ENCODE assay signal across 8 mouse cellular contexts in genomic region chr4:91371131-91371818, GRCm38 (mm10). TPM values are rescaled to one million over a fixed set of nuclear protein-coding genes. Genes with fewer than 3 reads are reported as not detected.
DNase-seq lines count a peak whose midpoint lies in the region; ATAC-seq and TF ChIP-seq lines count a peak whose summit lies in the region.

No protein-coding gene starts in this region.

- intact Hi-C loops in left cerebral cortex, postnatal 36 days (cut with DNase I) = loop anchor here (5.0 to 10.0 kb wide), 3 partner anchors 79 to 1964 kb away; partner anchors contain the start of gene Tusc1

- WGBS in forebrain, embryonic 16.5 days = under 1% methylated on average over 72 of the region's 82 CpGs
- under 1% methylated on average over 74 of the region's 82 CpGs for WGBS in neural tube, embryonic 13.5 days
- 6% methylated on average over 82 of the region's 82 CpGs for WGBS in thymus, adult 2 months

- peak overlapping the region; percentile 89 for H3K4me3 ChIP-seq in forebrain, embryonic 16.5 days (replicated peaks; ENCODE audit: low read length)
- H3K4me3 ChIP-seq in neural tube, embryonic 13.5 days = peak overlapping the region; percentile 86
- no peak overlapping the region for H3K4me3 ChIP-seq in thymus, adult 2 months (ENCODE audit: control insufficient read depth, insufficient read depth, low read length)

- peaks cover 40% of the 10 kb centered on the region for H3K4me1 ChIP-seq in forebrain, embryonic 16.5 days (replicated peaks; ENCODE audit: control insufficient read depth, insufficient read depth, low read length)
- H3K4me1 ChIP-seq in neural tube, embryonic 13.5 days (replicated peaks) = peaks cover 60% of the 10 kb centered on the region
- no peaks in the 10 kb centered on the region for H3K4me1 ChIP-seq in thymus, adult 2 months (replicated peaks; ENCODE audit: control insufficient read depth, insufficient read depth, low read length)

- no peaks in the 10 kb centered on the region for H3K27me3 ChIP-seq in forebrain, embryonic 16.5 days (replicated peaks; ENCODE audit: control insufficient read depth, insufficient read depth, low read length)
- H3K27me3 ChIP-seq in neural tube, embryonic 13.5 days = peaks cover 5% of the 10 kb centered on the region; the same call in 1 of the 2 replicates
- H3K27me3 ChIP-seq in thymus, adult 2 months (ENCODE audit: control insufficient read depth, insufficient read depth, low read length) = peaks cover 3% of the 10 kb centered on the region; the same call in 1 of the 2 replicates

- H3K27ac ChIP-seq in forebrain, embryonic 16.5 days (ENCODE audit: low read length) = peak overlapping the region; percentile 64
- peak overlapping the region; percentile 96 for H3K27ac ChIP-seq in neural tube, embryonic 13.5 days (replicated peaks)
- no peak overlapping the region for H3K27ac ChIP-seq in thymus, adult 2 months (ENCODE audit: control insufficient read depth, insufficient read depth, low read length)

- H3K36me3 ChIP-seq in forebrain, embryonic 16.5 days (ENCODE audit: control insufficient read depth, insufficient read depth) = no peaks in the 10 kb centered on the region
- H3K36me3 ChIP-seq in neural tube, embryonic 13.5 days = no peaks in the 10 kb centered on the region
- H3K36me3 ChIP-seq in thymus, adult 2 months (ENCODE audit: control insufficient read depth, insufficient read depth, low read length) = no peaks in the 10 kb centered on the region

- peak; percentile 29 for ATAC-seq in forebrain, embryonic 16.5 days
- peak; percentile 63 for ATAC-seq in neural tube, embryonic 13.5 days (ENCODE audit: low read depth)
- no peak for ATAC-seq in activated CD4-positive, CD25-positive, alpha-beta regulatory T cell, adult 4 months

- DNase-seq in kidney, postnatal 10 days = peak; percentile 10
- DNase-seq in kidney, postnatal 25 days = no peak
- DNase-seq in cerebellum, adult 8-10 months = peak; percentile 41
- peak; percentile 78 to 83 for DNase-seq in left cerebral cortex, postnatal 36 days (ENCODE audit: low spot score in 2 of 2)
- no peak for DNase-seq in thymus, adult 2 months

- H3K9ac ChIP-seq in forebrain, embryonic 16.5 days (replicated peaks; ENCODE audit: low read depth, low read length) = peak overlapping the region; percentile 79
- peak overlapping the region; percentile 96 for H3K9ac ChIP-seq in neural tube, embryonic 13.5 days

- peak overlapping the region; percentile 97 for H3K4me2 ChIP-seq in forebrain, embryonic 16.5 days (ENCODE audit: low read length)
- H3K4me2 ChIP-seq in neural tube, embryonic 13.5 days = peak overlapping the region; percentile 93

- no peaks in the 10 kb centered on the region for H3K9me3 ChIP-seq in forebrain, embryonic 16.5 days (ENCODE audit: control insufficient read depth, low read length)
- H3K9me3 ChIP-seq in neural tube, embryonic 13.5 days = no peaks in the 10 kb centered on the region

- TF ChIP-seq CTCF in thymus, adult 2 months (IDR thresholded peaks at IDR 0.05; ENCODE audit: borderline replicate concordance, control insufficient read depth, extremely low read depth, insufficient read depth, low read length, poor library complexity) = no peak

- TF ChIP-seq POLR2A in thymus, adult 2 months (IDR thresholded peaks at IDR 0.05; ENCODE audit: control insufficient read depth, extremely low read depth, insufficient read depth, low read length, poor library complexity) = no peak

RNA-seq across cellular contexts. Expression of gene Elavl2, which starts 29.3 kb away (rescaled TPM):
- 157 and 164 TPM in 2 replicates for polyA plus RNA-seq in forebrain, embryonic 16.5 days (2015; fragmentation: Nextera tagmentation; extraction: Ambion mirVana)
- 100 to 1,000 TPM; 101 to 115 TPM for total RNA-seq in left cerebral cortex, postnatal 36 days (2021)
- polyA plus RNA-seq in neural tube, embryonic 13.5 days (2015; fragmentation: Nextera tagmentation; extraction: Ambion mirVana) = 150 and 162 TPM in 2 replicates
- under 1 TPM; 0.14 to 0.48 TPM for polyA plus RNA-seq in activated CD4-positive, CD25-positive, alpha-beta regulatory T cell, adult 4 months (2017; shearing (Covaris generic))
- 0.04 TPM in 1 of 2 replicates, not detected in the other for polyA plus RNA-seq in thymus, adult 2 months (2012; rRNA removed)

Comparison
In these comparisons a context has a peak if more than half of its experiments do, and no peak if none do; other contexts are left out.
1. DNase-seq: peak in kidney, postnatal 10 days (single experiment), cerebellum, adult 8-10 months (single experiment) and left cerebral cortex, postnatal 36 days (2 of 2); none in kidney, postnatal 25 days (0 of 2) and thymus, adult 2 months (single experiment).
2. RNA of gene Elavl2, which starts 29.3 kb away (polyA plus RNA-seq): 157 to 164 TPM in forebrain, embryonic 16.5 days and 150 to 162 TPM in neural tube, embryonic 13.5 days; 0.14 to 0.48 TPM in activated CD4-positive, CD25-positive, alpha-beta regulatory T cell, adult 4 months and 0.04 TPM in thymus, adult 2 months; every median in the first group is over 100 times any median in the second.